Mouse (Mus musculus): ENCODE data around the gene Nat8f5.

DNA sequence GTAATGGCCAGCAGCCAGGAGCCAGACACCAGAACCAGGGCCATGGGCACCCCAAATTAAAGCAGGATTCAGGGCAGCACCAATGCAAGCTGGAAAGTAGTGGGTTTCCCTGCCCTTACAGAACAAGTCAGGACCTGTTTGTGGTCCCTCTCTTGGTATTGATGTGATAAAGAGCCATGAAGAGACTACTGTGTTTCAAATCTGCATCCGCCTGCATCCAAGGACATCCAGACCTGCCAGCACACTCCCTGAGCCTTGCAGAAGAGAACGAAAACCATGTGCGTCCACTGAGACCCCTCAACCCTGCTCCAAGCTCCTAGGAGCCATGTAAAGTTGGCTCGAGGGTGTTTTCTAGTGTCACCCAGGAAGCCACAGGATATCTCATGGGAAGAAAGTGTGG lies 27.4 kb upstream of the Nat8f5 start:
- no peak for TF ChIP-seq CTCF (IDR thresholded peaks at IDR 0.05; ENCODE audit: borderline replicate concordance, insufficient read depth, low read depth, low read length)
- no peak for TF ChIP-seq POLR2A (IDR thresholded peaks at IDR 0.05; ENCODE audit: borderline replicate concordance, insufficient read depth, low read length)
